Mouse (Mus musculus) liver, embryonic 16.5 days (tissue): Measurements from ENCODE around the gene Fras1. TPM values are rescaled to one million over a fixed set of nuclear protein-coding genes. Genes with fewer than 3 reads are reported as not detected.

Source experiments
- ATAC-seq: fragments of 200-750 bp; cut with Nextera tagmentation; 2 replicates; pipeline ENCODE4 v1.8.0; 2017; ENCODE audit warnings: low read depth, mild to moderate bottlenecking, moderate number of reproducible peaks, moderate library complexity
- H3K27ac ChIP-seq: fragments of 300-500 bp; sonication (generic); 2 replicates; pipeline ENCODE4 v1.5.1; 2014; ENCODE audit warnings: mild to moderate bottlenecking, low read length
- H3K27me3 ChIP-seq: fragments of 300-500 bp; sonication (generic); 2 replicates; pipeline ENCODE4 v1.6.1; 2014; ENCODE audit warnings: low read depth, low read length, mixed read lengths; ENCODE audit not compliant: control insufficient read depth, insufficient read depth
- H3K36me3 ChIP-seq: fragments of 300-500 bp; sonication (generic); 2 replicates; pipeline ENCODE4 v1.6.1; 2014; ENCODE audit warnings: mild to moderate bottlenecking; ENCODE audit not compliant: control insufficient read depth, insufficient read depth
- H3K4me1 ChIP-seq: fragments of 300-500 bp; sonication (generic); 2 replicates; pipeline ENCODE4 v1.6.1; 2014; ENCODE audit warnings: low read depth, low read length, mixed read lengths; ENCODE audit not compliant: control insufficient read depth
- H3K4me2 ChIP-seq: fragments of 300-500 bp; sonication (generic); 2 replicates; pipeline ENCODE4 v1.6.1; 2014; ENCODE audit warnings: low read depth, low read length, mixed read lengths
- H3K4me3 ChIP-seq: fragments of 300-500 bp; sonication (generic); 2 replicates; pipeline ENCODE4 v1.5.1; 2014; ENCODE audit warnings: low read depth, mild to moderate bottlenecking, low read length
- H3K9ac ChIP-seq: fragments of 300-500 bp; sonication (generic); 2 replicates; pipeline ENCODE4 v1.6.1; 2014; ENCODE audit warnings: low read depth, low read length
- H3K9me3 ChIP-seq: fragments of 300-500 bp; sonication (generic); replicated peaks from 2 replicates; pipeline ENCODE4 v1.6.1; 2016; ENCODE audit warnings: low read length; ENCODE audit not compliant: control insufficient read depth
- WGBS: fragments of 180-500 bp; shearing (Covaris S2); extraction: QIAGEN DNeasy Blood & Tissue Kit; methylation state at CpG from one replicate; pipeline ENCODE4 v1.1.7; 2014; ENCODE audit not compliant: insufficient replicate concordance; 5-methylcytosine and 5-hydroxymethylcytosine counted together
- polyA plus RNA-seq: library from polyadenylated mRNA; unstranded; fragments of >200 nt; fragmentation: Nextera tagmentation; extraction: Ambion mirVana; gene quantifications from 2 replicates; pipeline ENCODE4 v1.2.1, GENCODE M21; 2015

The Fras1 gene
- polyA plus RNA-seq, 1 experiment from 2014 or later = 1.1 TPM

- Histone ChIP-seq H3K9me3 (no peaks in the 10 kb centered on the region), H3K27ac (no peak overlapping the region), H3K9ac (no peak overlapping the region), H3K4me2 (no peak overlapping the region), H3K4me1 (no peaks in the 10 kb centered on the region), H3K4me3 (no peak overlapping the region), H3K27me3 (no peaks in the 10 kb centered on the region), H3K36me3 (no peaks in the 10 kb centered on the region)
- ATAC-seq = no peak
Observed at GRCm38 (mm10) chr5:96367260-96367659, 6.5 kb upstream of the Fras1 start.

- no peak overlapping the region for H3K4me3 ChIP-seq
- H3K27me3 ChIP-seq = peaks cover 35% of the 10 kb centered on the region
Observed at GRCm38 (mm10) chr5:96373106-96373505, 649 bp upstream of the Fras1 start.

GRCm38 (mm10) chr5:96373986-96374901, 489 bp downstream of the Fras1 start:
- no peaks in the 10 kb centered on the region for H3K36me3 ChIP-seq
- WGBS = under 1% methylated on average over 81 of the region's 84 CpGs
- H3K9ac ChIP-seq = no peak overlapping the region
- H3K27me3 ChIP-seq = peaks cover 35% of the 10 kb centered on the region
- no peaks in the 10 kb centered on the region for H3K9me3 ChIP-seq
- no peak overlapping the region for H3K27ac ChIP-seq
- no peaks in the 10 kb centered on the region for H3K4me1 ChIP-seq
- peak overlapping the region; percentile 66 for H3K4me2 ChIP-seq
- H3K4me3 ChIP-seq = peak overlapping the region; percentile 57
- ATAC-seq = peak; percentile 70

More at GRCm38 (mm10) chr5:96373106-96373505, 649 bp upstream of the Fras1 start:
- no peak overlapping the region for H3K27ac ChIP-seq
- no peaks in the 10 kb centered on the region for H3K36me3 ChIP-seq
- ATAC-seq = no peak
- 36% methylated on average over 6 of the region's 6 CpGs for WGBS
- H3K4me2 ChIP-seq = no peak overlapping the region
- H3K9ac ChIP-seq = no peak overlapping the region
- H3K4me1 ChIP-seq = no peaks in the 10 kb centered on the region
- no peaks in the 10 kb centered on the region for H3K9me3 ChIP-seq

- no peaks in the 10 kb centered on the region for H3K4me1 ChIP-seq
- peaks cover 35% of the 10 kb centered on the region for H3K27me3 ChIP-seq
- H3K27ac ChIP-seq = no peak overlapping the region
- H3K4me3 ChIP-seq = peak overlapping the region; percentile 57
- no peak for ATAC-seq
- no peaks in the 10 kb centered on the region for H3K9me3 ChIP-seq
- 3% methylated on average over 10 of the region's 17 CpGs for WGBS
- H3K9ac ChIP-seq = no peak overlapping the region; the same call in 1 of the 2 replicates
- no peaks in the 10 kb centered on the region for H3K36me3 ChIP-seq
- H3K4me2 ChIP-seq = peak overlapping the region; percentile 66
Observed at GRCm38 (mm10) chr5:96375391-96375831, 1.7 kb downstream of the Fras1 start.

- Histone ChIP-seq H3K4me2 (no peak overlapping the region), H3K27me3 (peaks cover 35% of the 10 kb centered on the region), H3K4me3 (no peak overlapping the region), H3K36me3 (no peaks in the 10 kb centered on the region), H3K4me1 (no peaks in the 10 kb centered on the region), H3K9me3 (no peaks in the 10 kb centered on the region), H3K9ac (no peak overlapping the region), H3K27ac (no peak overlapping the region)
- 48% methylated on average over 4 of the region's 4 CpGs for WGBS
- no peak for ATAC-seq
Observed at GRCm38 (mm10) chr5:96376216-96376615, 2.5 kb downstream of the Fras1 start.

- no peak overlapping the region for H3K27ac ChIP-seq
- H3K27me3 ChIP-seq = no peaks in the 10 kb centered on the region
- ATAC-seq = no peak
- no peak overlapping the region for H3K9ac ChIP-seq
- no peaks in the 10 kb centered on the region for H3K9me3 ChIP-seq
- no peaks in the 10 kb centered on the region for H3K36me3 ChIP-seq
- 79% methylated on average over 15 of the region's 15 CpGs for WGBS
- H3K4me3 ChIP-seq = no peak overlapping the region
- no peaks in the 10 kb centered on the region for H3K4me1 ChIP-seq
- H3K4me2 ChIP-seq = no peak overlapping the region
Observed at GRCm38 (mm10) chr5:96386138-96386933, 12.6 kb downstream of the Fras1 start.

GRCm38 (mm10) chr5:96388306-96388705, 14.6 kb downstream of the Fras1 start:
- no peak for ATAC-seq
- Histone ChIP-seq H3K4me1 (no peaks in the 10 kb centered on the region), H3K27ac (no peak overlapping the region), H3K27me3 (no peaks in the 10 kb centered on the region), H3K36me3 (no peaks in the 10 kb centered on the region), H3K9ac (no peak overlapping the region), H3K4me3 (no peak overlapping the region), H3K9me3 (no peaks in the 10 kb centered on the region), H3K4me2 (no peak overlapping the region)
- 73% methylated on average over 8 of the region's 8 CpGs for WGBS

- ATAC-seq = no peak
- Histone ChIP-seq H3K9ac (no peak overlapping the region), H3K4me2 (no peak overlapping the region), H3K27ac (no peak overlapping the region), H3K36me3 (no peaks in the 10 kb centered on the region), H3K4me1 (no peaks in the 10 kb centered on the region), H3K9me3 (no peaks in the 10 kb centered on the region), H3K4me3 (no peak overlapping the region), H3K27me3 (no peaks in the 10 kb centered on the region)
- 66% methylated on average over 11 of the region's 11 CpGs for WGBS
Observed at GRCm38 (mm10) chr5:96389963-96390623, 16.3 kb downstream of the Fras1 start.
